Mouse (Mus musculus): Measurements from ENCODE around the gene Taf1d.
"Not testable (repeated sequence)": the region's sequence is repeated elsewhere in the genome, so short reads cannot be mapped to it uniquely, and the experiment has no call there.

Gene Taf1d

DNA sequence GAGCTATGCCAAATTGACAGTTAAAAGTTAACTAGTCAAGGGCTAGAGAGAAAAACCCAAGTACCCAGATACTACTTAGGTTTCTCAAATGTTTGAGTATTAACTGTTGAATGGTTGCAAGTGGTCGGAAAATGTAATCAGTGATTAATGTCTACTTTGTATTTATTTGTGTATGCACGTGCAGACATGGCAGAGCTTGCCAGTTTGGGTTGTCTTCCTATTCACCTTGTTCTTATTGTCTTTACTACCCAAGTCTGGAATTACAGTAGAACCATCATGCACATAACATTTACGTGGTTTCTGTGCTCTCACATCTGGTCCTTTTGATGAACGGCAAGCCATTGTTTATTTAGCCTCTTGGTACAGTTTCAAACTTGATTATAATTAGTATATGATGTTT is 3.4 kb downstream of the Taf1d start:
- no peak for DNase-seq

DNA sequence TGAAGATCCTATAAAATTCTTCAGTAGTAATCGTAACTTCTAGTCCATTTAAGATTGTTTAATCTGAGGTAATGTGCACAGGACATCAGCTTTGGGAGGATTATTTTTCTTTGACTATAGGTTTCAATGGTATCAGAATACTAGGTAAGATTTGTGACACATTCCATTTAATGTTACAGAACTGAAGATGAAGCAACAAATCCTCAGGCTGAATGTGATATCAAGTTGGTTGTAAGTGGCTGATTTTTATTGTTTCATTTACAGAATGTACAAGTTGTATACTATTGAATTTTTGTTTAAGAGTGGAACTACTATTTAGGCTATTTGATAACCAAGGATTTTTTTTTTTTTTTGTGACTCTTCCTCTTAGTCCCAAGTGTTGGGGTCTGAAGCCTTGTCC is 4.2 kb downstream of the Taf1d start:
- no peak for DNase-seq

DNA sequence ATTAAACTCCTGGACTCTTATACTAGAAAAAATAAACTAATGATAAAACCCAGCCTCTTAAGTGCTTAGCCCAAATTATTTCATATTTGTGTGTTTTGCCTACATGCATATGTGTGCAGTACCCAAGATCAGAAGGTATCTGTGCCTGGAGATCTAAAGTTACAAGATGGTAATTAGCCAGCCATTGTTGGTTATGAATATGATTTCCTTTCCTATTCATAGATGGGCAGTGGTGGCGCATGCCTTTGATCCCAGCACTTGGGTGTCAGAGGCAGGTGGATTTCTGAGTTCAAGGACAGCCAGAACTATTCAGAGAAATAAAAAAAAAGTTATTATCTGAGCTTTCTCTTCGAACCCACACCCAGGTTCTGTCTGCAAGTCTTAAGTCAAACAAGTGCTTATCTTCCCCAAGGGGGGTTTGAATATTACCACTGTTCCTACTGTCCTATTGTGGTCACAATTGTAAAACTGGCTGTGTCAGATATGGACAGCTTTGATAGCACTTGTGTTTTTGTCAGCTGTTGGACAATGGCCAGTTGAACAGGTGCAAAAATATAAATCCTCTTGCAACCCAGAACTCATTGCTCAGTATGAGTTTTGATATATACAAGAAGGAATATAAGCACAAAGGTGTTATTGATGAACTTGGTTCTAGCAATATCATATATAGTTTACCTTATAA is 6.2 kb downstream of the Taf1d start:
- DNase-seq = peak in 1 of 2 experiments; percentile 18

DNA sequence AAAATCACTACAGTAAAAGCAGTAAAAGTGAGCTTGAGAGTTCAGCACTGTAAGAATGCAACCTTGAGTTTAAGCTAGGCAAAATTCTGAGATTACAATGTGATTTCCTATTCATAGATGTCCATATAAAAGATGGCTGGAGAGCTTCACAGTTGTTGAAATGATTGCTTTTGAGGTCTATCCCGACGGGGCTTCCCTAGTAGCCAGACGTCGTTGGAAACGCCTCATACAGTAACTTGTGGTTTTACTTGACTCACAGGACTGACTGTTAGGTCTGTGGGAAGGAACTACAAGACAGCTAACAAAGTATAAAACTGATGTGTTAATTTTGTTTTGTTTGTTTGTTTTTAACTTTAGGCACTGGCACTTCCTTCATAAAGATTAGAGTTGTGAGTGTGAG is 7.6 kb downstream of the Taf1d start:
- no peak for DNase-seq

DNA sequence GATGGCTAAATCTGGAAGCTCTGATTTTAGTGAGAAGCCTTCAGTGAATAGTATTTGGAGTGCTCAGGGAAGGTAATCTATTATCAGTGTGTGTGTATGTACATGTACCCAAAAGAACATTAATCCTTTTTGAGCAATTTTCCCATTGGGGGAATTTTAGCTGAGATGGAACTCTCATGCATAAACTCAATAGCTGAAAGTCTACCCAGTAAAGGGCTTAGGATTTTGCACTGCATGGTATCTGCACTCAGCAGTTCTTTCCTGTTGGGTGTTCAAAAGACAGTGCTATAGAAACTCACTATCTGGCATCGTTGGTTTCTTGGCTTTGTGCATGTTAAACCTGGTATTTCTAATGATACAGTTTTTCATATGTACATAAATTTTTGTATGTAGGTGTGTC is 8.6 kb downstream of the Taf1d start:
- DNase-seq = no peak

GRCm38 (mm10) chr9:15316296-15316695 is 10.3 kb downstream of the Taf1d start:
- not testable (repeated sequence) for DNase-seq

DNA sequence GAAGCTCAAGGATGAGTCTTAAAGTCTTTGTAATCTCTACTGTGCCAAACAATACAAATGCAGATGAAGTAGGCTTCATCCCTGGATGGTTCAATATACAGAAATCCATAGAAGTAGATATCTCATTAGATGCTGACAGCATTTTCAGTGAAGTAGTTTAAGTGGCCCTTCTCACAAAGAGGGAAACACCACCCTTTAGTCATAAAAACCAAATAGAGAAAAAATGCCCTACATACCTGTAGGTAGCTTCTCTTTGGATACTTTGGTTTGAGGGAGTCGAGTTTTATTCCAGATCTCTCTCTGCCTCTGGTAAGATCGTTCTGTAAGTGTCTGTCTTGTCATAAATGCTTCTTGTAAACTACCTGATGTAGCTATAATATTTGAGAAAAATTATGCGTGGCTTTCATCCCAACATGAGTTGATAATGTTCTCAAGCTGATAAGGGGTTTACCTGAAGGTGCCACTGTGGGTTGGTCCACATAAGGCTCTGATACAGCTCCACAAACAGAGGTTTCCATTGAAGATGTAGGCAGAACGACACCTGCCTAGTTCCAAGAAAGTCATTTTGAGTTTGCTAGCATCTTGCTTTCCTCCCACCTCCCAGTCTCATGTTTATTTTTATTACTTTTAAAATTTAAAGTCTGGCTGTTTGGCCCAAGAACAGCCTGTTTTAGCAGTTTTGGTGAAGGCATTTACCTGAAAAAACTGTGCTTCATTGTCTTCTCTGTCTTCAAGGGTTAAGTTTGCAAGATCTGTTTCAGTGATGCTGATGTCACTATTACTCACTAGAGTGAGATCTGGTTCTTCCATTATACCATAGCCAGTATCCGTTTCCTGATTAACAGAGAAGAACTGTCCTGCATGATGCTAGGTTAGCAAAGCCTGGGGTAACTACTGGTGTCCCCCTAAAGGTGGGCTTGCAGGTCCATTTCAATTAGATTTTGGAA is 11.5 kb downstream of the Taf1d start:
- DNase-seq = no peak

GRCm38 (mm10) chr9:15318170-15318742 is 12.2 kb downstream of the Taf1d start:
- no peak for DNase-seq

- no peak for DNase-seq
Measured at GRCm38 (mm10) chr9:15337776-15338175, 31.8 kb downstream of the Taf1d start.

- no peak for DNase-seq
Measured at GRCm38 (mm10) chr9:15349925-15350324, 43.9 kb downstream of the Taf1d start.

DNA sequence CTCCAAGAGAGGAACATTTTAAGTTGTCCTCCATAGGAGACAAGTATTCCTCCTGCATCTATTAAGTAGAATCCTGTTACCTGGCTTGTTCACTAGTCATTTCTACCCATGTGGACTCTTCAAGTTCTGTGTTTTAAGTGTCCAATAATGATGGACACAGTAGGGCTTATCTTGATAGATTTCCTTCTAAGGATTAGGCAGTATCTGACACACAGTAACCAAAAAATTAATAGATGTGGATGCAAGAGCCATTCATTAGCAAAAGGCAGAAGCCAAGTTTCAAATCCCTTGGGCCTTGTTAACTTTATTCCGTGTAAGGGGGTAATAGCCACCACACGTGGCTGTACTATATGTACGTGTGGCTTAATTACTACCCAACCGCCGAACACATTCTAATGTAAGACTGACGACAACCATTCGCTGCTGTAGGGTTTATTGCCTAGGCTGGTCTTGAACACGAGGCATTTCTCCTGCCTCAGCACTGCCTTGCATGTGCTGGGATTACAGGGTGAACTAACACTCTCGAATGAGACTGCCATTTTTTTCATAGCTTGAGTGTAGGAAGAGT is 51.0 kb downstream of the Taf1d start:
- DNase-seq = no peak

- DNase-seq = peak; percentile 97 to 99
Measured at GRCm38 (mm10) chr9:15357484-15358275, 51.7 kb downstream of the Taf1d start, which contains the start of gene Cep295. Cep295 (minus strand) TSS chr9:15357788.

- no peak for DNase-seq
Measured at GRCm38 (mm10) chr9:15364843-15365242, 58.8 kb downstream of the Taf1d start.

DNA sequence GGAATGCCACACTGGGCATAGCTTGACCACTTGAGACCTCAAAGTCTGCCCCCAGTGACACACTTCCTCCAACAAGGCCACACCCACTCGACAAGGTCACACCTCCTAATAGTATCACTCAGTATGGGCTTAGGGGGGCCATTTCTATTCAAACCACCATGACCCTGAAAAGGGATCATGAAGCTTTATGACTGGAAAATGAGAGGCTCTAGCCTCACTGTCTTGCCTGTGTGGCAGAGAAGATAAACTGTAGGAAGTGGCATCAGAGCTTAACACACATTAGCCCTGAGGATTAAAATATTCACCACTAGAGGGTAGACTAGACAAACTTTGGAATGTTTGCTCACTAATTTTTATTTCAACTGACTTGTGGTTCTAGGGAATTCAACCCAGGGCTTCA is 59.8 kb downstream of the Taf1d start:
- no peak for DNase-seq

DNA sequence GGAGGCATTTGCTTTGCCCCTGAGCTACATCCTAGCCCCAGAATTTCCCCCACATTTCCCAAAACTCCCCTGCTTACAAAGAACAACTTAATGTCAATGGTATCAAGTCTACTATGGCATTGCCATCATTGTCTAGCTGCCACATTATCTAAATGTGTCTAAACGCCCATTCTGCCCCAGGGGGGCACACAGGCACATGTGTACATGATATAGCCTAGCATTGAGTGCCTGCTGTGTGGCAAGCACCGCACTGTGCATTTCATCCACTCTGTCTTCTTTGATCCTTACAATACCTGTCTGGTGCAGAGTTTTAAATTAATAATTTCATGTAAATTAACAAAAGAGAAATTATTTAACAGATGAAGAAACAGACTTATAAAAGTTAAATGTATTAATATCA is 60.2 kb downstream of the Taf1d start:
- DNase-seq = no peak
